8 mouse cellular contexts compared by ENCODE assay signal in the genomic region with DNA sequence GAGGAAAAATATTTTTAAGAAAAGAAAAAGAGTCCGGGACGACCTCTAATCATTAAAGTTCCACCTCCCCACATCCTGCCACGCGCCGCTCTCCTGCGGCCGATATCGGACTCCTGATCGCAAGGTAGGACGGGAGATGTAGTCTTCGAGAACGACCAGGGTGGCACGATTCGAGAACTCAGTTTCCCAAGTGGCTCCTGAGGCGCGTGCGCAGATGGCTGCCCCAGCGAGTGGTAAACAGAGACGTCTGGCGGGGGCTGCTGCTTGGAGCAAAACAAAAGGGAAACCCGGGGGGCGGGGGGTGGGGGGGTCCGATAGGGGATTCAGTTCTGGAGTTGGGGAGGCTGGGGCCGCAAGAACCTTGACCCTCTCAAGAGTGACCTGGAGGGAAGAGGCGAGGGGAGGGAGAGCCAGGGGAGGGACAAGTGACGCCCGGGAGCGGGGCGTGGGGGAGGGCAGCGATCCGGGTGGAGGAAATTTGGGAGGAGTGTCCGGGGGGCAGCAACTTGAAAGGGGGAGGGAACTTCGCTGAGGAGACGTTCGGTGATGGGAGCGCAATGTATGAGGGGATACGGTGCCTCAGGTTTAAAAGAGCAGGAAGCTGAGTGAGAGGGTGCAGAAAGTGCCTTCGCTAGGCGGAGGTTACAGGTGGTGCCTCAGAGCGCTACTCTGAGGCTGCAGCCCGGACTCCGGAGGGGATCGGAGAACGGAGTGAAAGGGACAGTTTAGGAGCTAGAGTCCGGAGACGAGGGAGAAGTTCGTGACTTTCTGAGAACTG. TPM values are rescaled to one million over a fixed set of nuclear protein-coding genes. Genes with fewer than 3 reads are reported as not detected.
DNase-seq lines count a peak whose midpoint lies in the region; ATAC-seq and TF ChIP-seq lines count a peak whose summit lies in the region.

A gene (plus strand): TSS at position 577 of the 778 bp plus-strand sequence.

- peaks cover 15% of the 10 kb centered on the region for H3K4me1 ChIP-seq in erythroblast, embryonic 14.5 days (ENCODE audit: control insufficient read depth)
- peaks cover 5% of the 10 kb centered on the region; the same call in 1 of the 2 replicates for H3K4me1 ChIP-seq in heart, embryonic 11.5 days (ENCODE audit: control insufficient read depth, insufficient read depth, low read length)
- H3K4me1 ChIP-seq in kidney, embryonic 16.5 days (ENCODE audit: insufficient read depth, low read length), result no peaks in the 10 kb centered on the region
- no peaks in the 10 kb centered on the region for H3K4me1 ChIP-seq in liver, adult 2 months (ENCODE audit: control insufficient read depth, insufficient read depth, low read length)
- H3K4me1 ChIP-seq in stomach, embryonic 14.5 days (ENCODE audit: control insufficient read depth, insufficient read depth, low read length), result 0 out of 2 replicates have a peak, but pooled peaks cover 5% of the 10 kb centered on the region

- 12% methylated on average over 47 of the region's 47 CpGs for WGBS in heart, embryonic 11.5 days (ENCODE audit: insufficient replicate concordance)
- WGBS in kidney, embryonic 16.5 days, result 24% methylated on average over 44 of the region's 47 CpGs
- under 1% methylated on average over 45 of the region's 47 CpGs for WGBS in liver, adult 2 months
- 22% methylated on average over 47 of the region's 47 CpGs for WGBS in stomach, embryonic 14.5 days

- DNase-seq in brain, embryonic 14.5 days (ENCODE audit: low read depth), result peak; percentile 97
- peak; percentile 90 for DNase-seq in liver, adult 2 months (ENCODE audit: extremely low read depth, low read depth, low spot score)
- peak; percentile 90 for DNase-seq in naive thymus-derived CD4-positive, alpha-beta T cell, adult 2 months (ENCODE audit: low read depth)

- H3ac ChIP-seq in C2C12 (ENCODE audit: control insufficient read depth, insufficient read length, low read depth), result peak within 1 kb of the TSS; percentile 76

- TF ChIP-seq POLR2A in brain, embryonic 14.5 days (IDR thresholded peaks at IDR 0.05; ENCODE audit: borderline replicate concordance, extremely low read depth, insufficient read depth, insufficient read length, poor library complexity, severe bottlenecking), result no peak
- no peak for TF ChIP-seq POLR2A in liver, adult 2 months (IDR thresholded peaks at IDR 0.05; ENCODE audit: extremely low read depth, insufficient read depth, low read length)

- no peaks in the 10 kb centered on the region for H3K36me3 ChIP-seq in C2C12 (ENCODE audit: control insufficient read depth, insufficient read depth)
- peaks cover 37% of the 10 kb centered on the region for H3K36me3 ChIP-seq in erythroblast, embryonic 14.5 days (ENCODE audit: control insufficient read depth)
- H3K36me3 ChIP-seq in heart, embryonic 11.5 days (ENCODE audit: control insufficient read depth, insufficient read depth, low read length), result no peaks in the 10 kb centered on the region
- H3K36me3 ChIP-seq in kidney, embryonic 16.5 days (ENCODE audit: insufficient read depth, low read length), result 0 out of 2 replicates have a peak, but pooled peaks cover 5% of the 10 kb centered on the region
- H3K36me3 ChIP-seq in liver, adult 2 months (ENCODE audit: control insufficient read depth, insufficient read depth, low read length), result no peaks in the 10 kb centered on the region
- no peaks in the 10 kb centered on the region for H3K36me3 ChIP-seq in stomach, embryonic 14.5 days (ENCODE audit: control insufficient read depth, insufficient read depth, low read length)

- H3K4me2 ChIP-seq in heart, embryonic 11.5 days, result peak within 1 kb of the TSS; percentile 69
- peak within 1 kb of the TSS; percentile 62 for H3K4me2 ChIP-seq in kidney, embryonic 16.5 days (replicated peaks; ENCODE audit: low read depth, low read length)
- H3K4me2 ChIP-seq in stomach, embryonic 14.5 days (replicated peaks; ENCODE audit: low read depth, low read length), result peak within 1 kb of the TSS; percentile 54

- H3K27me3 ChIP-seq in C2C12 (ENCODE audit: control insufficient read depth, insufficient read depth, insufficient read length), result no peaks in the 10 kb centered on the region
- H3K27me3 ChIP-seq in erythroblast, embryonic 14.5 days (ENCODE audit: control insufficient read depth), result peaks cover 6% of the 10 kb centered on the region; the same call in 1 of the 2 replicates
- 0 out of 2 replicates have a peak, but pooled peaks cover 3% of the 10 kb centered on the region for H3K27me3 ChIP-seq in heart, embryonic 11.5 days (ENCODE audit: control insufficient read depth, insufficient read depth, low read length)
- no peaks in the 10 kb centered on the region for H3K27me3 ChIP-seq in kidney, embryonic 16.5 days (ENCODE audit: insufficient read depth, low read length)
- no peaks in the 10 kb centered on the region for H3K27me3 ChIP-seq in liver, adult 2 months (ENCODE audit: control insufficient read depth, insufficient read depth, low read length)
- H3K27me3 ChIP-seq in stomach, embryonic 14.5 days (ENCODE audit: control insufficient read depth, insufficient read depth, low read length), result no peaks in the 10 kb centered on the region

- H3K79me3 ChIP-seq in C2C12 (ENCODE audit: low read depth), result no peaks in the 10 kb centered on the region

- peak; percentile 82 for ATAC-seq in heart, embryonic 11.5 days (replicated peaks; ENCODE audit: insufficient number of reproducible peaks, low FRiP score, low TSS enrichment)
- ATAC-seq in kidney, embryonic 16.5 days (ENCODE audit: low FRiP score, low TSS enrichment), result peak; percentile 94
- peak; percentile 94 for ATAC-seq in stomach, embryonic 14.5 days (ENCODE audit: insufficient number of reproducible peaks, insufficient read depth, low FRiP score, low read depth)

- peak within 1 kb of the TSS; percentile 67 for H3K9ac ChIP-seq in heart, embryonic 11.5 days (ENCODE audit: low read depth, low read length)
- peak within 1 kb of the TSS; percentile 68 for H3K9ac ChIP-seq in kidney, embryonic 16.5 days (replicated peaks; ENCODE audit: low read length)
- peak within 1 kb of the TSS; percentile 43 for H3K9ac ChIP-seq in liver, adult 2 months (ENCODE audit: low read depth, low read length)
- peak within 1 kb of the TSS; percentile 46 for H3K9ac ChIP-seq in stomach, embryonic 14.5 days (replicated peaks; ENCODE audit: low read depth, low read length)

- H3K79me2 ChIP-seq in C2C12 (ENCODE audit: control insufficient read depth, insufficient read depth), result no peaks in the 10 kb centered on the region
- H3K79me2 ChIP-seq in liver, adult 2 months (ENCODE audit: control insufficient read depth, insufficient read depth, low read length), result no peaks in the 10 kb centered on the region

- peak within 1 kb of the TSS; percentile 32 for H3K4me3 ChIP-seq in C2C12 (ENCODE audit: insufficient read depth, poor library complexity, severe bottlenecking)
- H3K4me3 ChIP-seq in erythroblast, embryonic 14.5 days (replicated peaks), result peak within 1 kb of the TSS; percentile 76
- H3K4me3 ChIP-seq in heart, embryonic 11.5 days (ENCODE audit: low read depth, low read length), result peak within 1 kb of the TSS; percentile 65
- peak within 1 kb of the TSS; percentile 61 for H3K4me3 ChIP-seq in kidney, embryonic 16.5 days (ENCODE audit: low read length)
- H3K4me3 ChIP-seq in liver, adult 2 months (ENCODE audit: insufficient read depth, low read depth, low read length), result peak within 1 kb of the TSS; percentile 65
- peak within 1 kb of the TSS; percentile 45 for H3K4me3 ChIP-seq in stomach, embryonic 14.5 days (ENCODE audit: low read depth, low read length)

- H3K9me3 ChIP-seq in erythroblast, embryonic 14.5 days (ENCODE audit: control insufficient read depth, low read length), result peaks cover 15% of the 10 kb centered on the region
- no peaks in the 10 kb centered on the region for H3K9me3 ChIP-seq in heart, embryonic 11.5 days (replicated peaks; ENCODE audit: control insufficient read depth, low read length)
- H3K9me3 ChIP-seq in kidney, embryonic 16.5 days (ENCODE audit: low read length), result peaks cover 4% of the 10 kb centered on the region; the same call in 1 of the 2 replicates
- no peaks in the 10 kb centered on the region; the same call in 1 of the 2 replicates for H3K9me3 ChIP-seq in stomach, embryonic 14.5 days (ENCODE audit: control insufficient read depth, low read depth, low read length)

- H3K27ac ChIP-seq in heart, embryonic 11.5 days (ENCODE audit: low read depth, low read length), result peak within 1 kb of the TSS; percentile 57; the same call in 1 of the 2 replicates
- peak within 1 kb of the TSS; percentile 68; the same call in 1 of the 2 replicates for H3K27ac ChIP-seq in kidney, embryonic 16.5 days (ENCODE audit: low read length)
- no peak within 1 kb of the TSS for H3K27ac ChIP-seq in liver, adult 2 months (replicated peaks; ENCODE audit: insufficient read depth, low read depth, low read length)
- H3K27ac ChIP-seq in stomach, embryonic 14.5 days (ENCODE audit: low read length), result peak within 1 kb of the TSS; percentile 52; the same call in 1 of the 2 replicates

- no peak for TF ChIP-seq CTCF in C2C12 (IDR thresholded peaks at IDR 0.05; ENCODE audit: control insufficient read depth, insufficient read depth, insufficient read length)
- TF ChIP-seq CTCF in brain, embryonic 14.5 days (IDR thresholded peaks at IDR 0.05; ENCODE audit: borderline replicate concordance, extremely low read depth, insufficient read depth, insufficient read length), result no peak
- no peak for TF ChIP-seq CTCF in liver, adult 2 months (IDR thresholded peaks at IDR 0.05; ENCODE audit: low read depth, low read length)

TF ChIP-seq in C2C12, 6 proteins besides CTCF, POLR2A, EP300 and RAD21:
- TF ChIP-seq MAX (IDR thresholded peaks at IDR 0.05) (peak; percentile 62), FOSL1 (IDR thresholded peaks at IDR 0.05; ENCODE audit: insufficient read depth, low read length, poor library complexity, severe bottlenecking) (no peak)

RNA-seq across cellular contexts. Expression of the gene that starts here (rescaled TPM):
- polyA plus RNA-seq in C2C12 (2012; fragmentation: generic; extraction: Trizol), result 8.6 TPM
- 12.7 and 14.7 TPM in 2 replicates for polyA plus RNA-seq in brain, embryonic 14.5 days (2012; rRNA removed)
- polyA plus RNA-seq in erythroblast, embryonic 14.5 days (2012), result 12.1 and 14.7 TPM in 2 replicates
- 2.8 and 2.9 TPM in 2 replicates for polyA plus RNA-seq in heart, embryonic 11.5 days (2014; fragmentation: Nextera tagmentation; extraction: Ambion mirVana)
- 3.3 and 3.9 TPM in 2 replicates for polyA plus RNA-seq in kidney, embryonic 16.5 days (2015; fragmentation: Nextera tagmentation; extraction: Ambion mirVana)
- 12.9 and 13.6 TPM in 2 replicates for total RNA-seq in liver, adult 2 months (2014; rRNA removed)
- polyA plus RNA-seq in liver, adult 2 months (2012; rRNA removed), result 24.8 and 26.5 TPM in 2 replicates
- polyA plus RNA-seq in stomach, embryonic 14.5 days (2014; fragmentation: Nextera tagmentation; extraction: Ambion mirVana), result 2.2 and 2.5 TPM in 2 replicates
